Mouse (Mus musculus) forebrain, embryonic 11.5 days (tissue): Measurements from ENCODE around the gene Ino80. TPM values are rescaled to one million over a fixed set of nuclear protein-coding genes. Genes with fewer than 3 reads are reported as not detected.
A peak's percentile ranks its signal among the peaks of the same experiment; 100 is the strongest.

Experiments
- ATAC-seq: fragments of 200-750 bp; cut with Nextera tagmentation; replicated peaks from 2 replicates; pipeline ENCODE4 v1.8.0; 2017; ENCODE audit warnings: moderate TSS enrichment; ENCODE audit not compliant: low FRiP score
- DNase-seq: peaks from one replicate; pipeline ENCODE4 v3.0.0-alpha.2; 2017; ENCODE audit warnings: low spot score
- H3K27ac ChIP-seq: fragments of 300-500 bp; sonication (generic); 2 replicates; pipeline ENCODE4 v1.5.1; 2014; ENCODE audit warnings: low read depth, low read length
- H3K27me3 ChIP-seq: fragments of 300-500 bp; sonication (generic); 2 replicates; pipeline ENCODE4 v1.6.1; 2014; ENCODE audit warnings: mild to moderate bottlenecking, low read length, mixed read lengths; ENCODE audit not compliant: control insufficient read depth, insufficient read depth
- H3K36me3 ChIP-seq: fragments of 300-500 bp; sonication (generic); 2 replicates; pipeline ENCODE4 v1.6.1; 2014; ENCODE audit warnings: mild to moderate bottlenecking, low read length, moderate library complexity, mixed read lengths; ENCODE audit not compliant: control insufficient read depth, insufficient read depth
- H3K4me1 ChIP-seq: fragments of 300-500 bp; sonication (generic); replicated peaks from 2 replicates; pipeline ENCODE4 v1.6.1; 2014; ENCODE audit warnings: low read length, mixed read lengths; ENCODE audit not compliant: control insufficient read depth, insufficient read depth
- H3K4me2 ChIP-seq: fragments of 300-500 bp; sonication (generic); 2 replicates; pipeline ENCODE4 v1.6.1; 2014; ENCODE audit warnings: low read depth, mild to moderate bottlenecking, low read length, moderate library complexity, mixed read lengths; ENCODE audit not compliant: severe bottlenecking
- H3K4me3 ChIP-seq: fragments of 300-500 bp; sonication (generic); 2 replicates; pipeline ENCODE4 v1.5.1; 2014; ENCODE audit warnings: low read depth, low read length
- H3K9ac ChIP-seq: fragments of 300-500 bp; sonication (generic); 2 replicates; pipeline ENCODE4 v1.6.1; 2014; ENCODE audit warnings: low read length
- H3K9me3 ChIP-seq: fragments of 300-500 bp; sonication (generic); 2 replicates; pipeline ENCODE4 v1.6.1; 2016; ENCODE audit warnings: low read length, mixed read lengths; ENCODE audit not compliant: control insufficient read depth
- WGBS: fragments of 180-500 bp; shearing (Covaris S2); extraction: QIAGEN DNeasy Blood & Tissue Kit; methylation state at CpG from one replicate; pipeline ENCODE4 v1.1.7; 2014; 5-methylcytosine and 5-hydroxymethylcytosine counted together
- polyA plus RNA-seq: library from polyadenylated mRNA; unstranded; fragments of >200 nt; fragmentation: Nextera tagmentation; extraction: Ambion mirVana; gene quantifications from 2 replicates; pipeline ENCODE4 v1.2.1, GENCODE M21; 2014

Ino80 gene
- polyA plus RNA-seq, 1 experiment from 2014 or later, result 6.5 TPM

GRCm38 (mm10) chr2:119507108-119507507, 29.6 kb upstream of the Ino80 start:
- Histone ChIP-seq H3K27ac (no peak overlapping the region), H3K4me2 (no peak overlapping the region), H3K27me3 (no peaks in the 10 kb centered on the region), H3K4me1 (no peaks in the 10 kb centered on the region), H3K9ac (no peak overlapping the region), H3K4me3 (no peak overlapping the region), H3K36me3 (no peaks in the 10 kb centered on the region), H3K9me3 (no peaks in the 10 kb centered on the region)
- DNase-seq (no peak), ATAC-seq (no peak)

GRCm38 (mm10) chr2:119500965-119501652, 23.6 kb upstream of the Ino80 start:
- ATAC-seq (no peak), DNase-seq (no peak)
- H3K4me1 ChIP-seq, result no peaks in the 10 kb centered on the region
- no peaks in the 10 kb centered on the region for H3K9me3 ChIP-seq
- H3K36me3 ChIP-seq, result no peaks in the 10 kb centered on the region
- no peak overlapping the region for H3K4me2 ChIP-seq
- WGBS, result 90% methylated on average over 2 of the region's 2 CpGs
- no peak overlapping the region for H3K9ac ChIP-seq
- H3K27ac ChIP-seq, result no peak overlapping the region
- no peak overlapping the region for H3K4me3 ChIP-seq
- no peaks in the 10 kb centered on the region for H3K27me3 ChIP-seq

- Histone ChIP-seq H3K27ac (no peak overlapping the region), H3K36me3 (no peaks in the 10 kb centered on the region), H3K4me1 (no peaks in the 10 kb centered on the region), H3K9ac (no peak overlapping the region), H3K9me3 (no peaks in the 10 kb centered on the region), H3K4me2 (no peak overlapping the region), H3K27me3 (no peaks in the 10 kb centered on the region), H3K4me3 (no peak overlapping the region)
- WGBS, result 88% methylated on average over 2 of the region's 2 CpGs
- no peak for ATAC-seq
- DNase-seq, result no peak
Measured at GRCm38 (mm10) chr2:119498859-119499258, 21.4 kb upstream of the Ino80 start.

- ATAC-seq, result no peak
- no peaks in the 10 kb centered on the region for H3K27me3 ChIP-seq
- H3K36me3 ChIP-seq, result no peaks in the 10 kb centered on the region
- no peak overlapping the region for H3K4me2 ChIP-seq
- H3K9me3 ChIP-seq, result no peaks in the 10 kb centered on the region
- WGBS, result 93% methylated on average over 2 of the region's 2 CpGs
- no peak overlapping the region for H3K27ac ChIP-seq
- DNase-seq, result no peak
- no peak overlapping the region for H3K4me3 ChIP-seq
- H3K9ac ChIP-seq, result no peak overlapping the region
- no peaks in the 10 kb centered on the region for H3K4me1 ChIP-seq
Measured at GRCm38 (mm10) chr2:119496082-119496481, 18.6 kb upstream of the Ino80 start.

- Histone ChIP-seq H3K4me2 (no peak overlapping the region), H3K9ac (no peak overlapping the region), H3K36me3 (no peaks in the 10 kb centered on the region), H3K9me3 (no peaks in the 10 kb centered on the region), H3K4me1 (no peaks in the 10 kb centered on the region), H3K27ac (no peak overlapping the region), H3K27me3 (no peaks in the 10 kb centered on the region), H3K4me3 (no peak overlapping the region)
- 67% methylated on average over 5 of the region's 5 CpGs for WGBS
- no peak for DNase-seq
- no peak for ATAC-seq
Measured at GRCm38 (mm10) chr2:119491953-119492352, 14.5 kb upstream of the Ino80 start.

- Histone ChIP-seq H3K27ac (no peak overlapping the region), H3K36me3 (no peaks in the 10 kb centered on the region), H3K27me3 (no peaks in the 10 kb centered on the region), H3K4me2 (no peak overlapping the region), H3K9ac (no peak overlapping the region), H3K4me1 (no peaks in the 10 kb centered on the region), H3K9me3 (no peaks in the 10 kb centered on the region), H3K4me3 (no peak overlapping the region)
- WGBS, result 9% methylated on average over 4 of the region's 4 CpGs
- ATAC-seq (no peak), DNase-seq (no peak)
Measured at GRCm38 (mm10) chr2:119486488-119486887, 9.0 kb upstream of the Ino80 start.

- 90% methylated on average over 1 of the region's 1 CpGs for WGBS
- Histone ChIP-seq H3K36me3 (no peaks in the 10 kb centered on the region), H3K9me3 (no peaks in the 10 kb centered on the region), H3K27ac (no peak overlapping the region), H3K4me2 (no peak overlapping the region), H3K4me1 (no peaks in the 10 kb centered on the region), H3K4me3 (no peak overlapping the region), H3K9ac (no peak overlapping the region), H3K27me3 (no peaks in the 10 kb centered on the region)
- ATAC-seq, result no peak
- no peak for DNase-seq
Measured at GRCm38 (mm10) chr2:119482307-119482706, 4.8 kb upstream of the Ino80 start.

- Histone ChIP-seq H3K9me3 (no peaks in the 10 kb centered on the region), H3K27ac (peak overlapping the region; percentile 71), H3K27me3 (no peaks in the 10 kb centered on the region), H3K4me3 (peak overlapping the region; percentile 95), H3K4me2 (peak overlapping the region; percentile 55), H3K4me1 (peaks cover 2% of the 10 kb centered on the region; the same call in 1 of the 2 replicates), H3K36me3 (no peaks in the 10 kb centered on the region), H3K9ac (peak overlapping the region; percentile 80)
- DNase-seq (no peak), ATAC-seq (no peak)
- 13% methylated on average over 9 of the region's 9 CpGs for WGBS
Measured at GRCm38 (mm10) chr2:119478397-119478749, 886 bp upstream of the Ino80 start.
